Mouse (Mus musculus) testis, adult 2 months (tissue): ENCODE data around the gene Calml4. TPM values are rescaled to one million over a fixed set of nuclear protein-coding genes. Genes with fewer than 3 reads are reported as not detected.

Source experiments
- H3K27ac ChIP-seq: fragments of 200-500 bp; 2 replicates; pipeline ENCODE4 v1.5.1; 2012; ENCODE audit warnings: low read depth, low read length; ENCODE audit not compliant: control insufficient read depth, insufficient read depth
- H3K27me3 ChIP-seq: fragments of 200-500 bp; 2 replicates; pipeline ENCODE4 v1.6.1; 2012; ENCODE audit warnings: mild to moderate bottlenecking, low read length, moderate library complexity; ENCODE audit not compliant: control insufficient read depth, insufficient read depth
- H3K36me3 ChIP-seq: fragments of 200-500 bp; 2 replicates; pipeline ENCODE4 v1.6.1; 2012; ENCODE audit warnings: mild to moderate bottlenecking, low read length; ENCODE audit not compliant: control insufficient read depth, insufficient read depth
- H3K4me1 ChIP-seq: fragments of 200-500 bp; 2 replicates; pipeline ENCODE4 v1.6.1; 2012; ENCODE audit warnings: low read length; ENCODE audit not compliant: control insufficient read depth, insufficient read depth
- H3K4me3 ChIP-seq: fragments of 200-500 bp; 2 replicates; pipeline ENCODE4 v1.5.1; 2012; ENCODE audit warnings: low read depth, mild to moderate bottlenecking, low read length, moderate library complexity, mixed read lengths; ENCODE audit not compliant: control insufficient read depth
- CTCF ChIP-seq: fragments of 200-500 bp; IDR thresholded peaks from 2 replicates; pipeline ENCODE4 v1.5.1; 2012; ENCODE audit warnings: low read depth, mild to moderate bottlenecking, inconsistent platforms, low read length, moderate library complexity; ENCODE audit not compliant: control insufficient read depth, insufficient read depth, insufficient replicate concordance
- POLR2A ChIP-seq: fragments of 200-500 bp; IDR thresholded peaks from 2 replicates; pipeline ENCODE4 v1.6.1; 2012; ENCODE audit warnings: low read depth, mild to moderate bottlenecking, inconsistent platforms, low read length, moderate library complexity; ENCODE audit not compliant: control insufficient read depth
- polyA plus RNA-seq: library from polyadenylated mRNA; depleted of rRNA; stranded (reverse); fragments of >200 nt; gene quantifications from 2 replicates; pipeline ENCODE4 v1.2.3, GENCODE M21; 2012; rRNA removed

Calml4 gene
- polyA plus RNA-seq: 5.2 and 5.6 TPM in 2 replicates

GRCm38 (mm10) chr9:62857719-62858261 lies at the start of gene Calml4:
Calml4 (plus strand) TSS chr9:62858080.
- H3K4me3 ChIP-seq: peak within 1 kb of the TSS; percentile 54
- no peaks in the 10 kb centered on the region for H3K36me3 ChIP-seq
- no peak for TF ChIP-seq CTCF
- no peaks in the 10 kb centered on the region for H3K27me3 ChIP-seq
- H3K4me1 ChIP-seq: peaks cover 10% of the 10 kb centered on the region
- H3K27ac ChIP-seq: no peak within 1 kb of the TSS; the same call in 1 of the 2 replicates

DNA sequence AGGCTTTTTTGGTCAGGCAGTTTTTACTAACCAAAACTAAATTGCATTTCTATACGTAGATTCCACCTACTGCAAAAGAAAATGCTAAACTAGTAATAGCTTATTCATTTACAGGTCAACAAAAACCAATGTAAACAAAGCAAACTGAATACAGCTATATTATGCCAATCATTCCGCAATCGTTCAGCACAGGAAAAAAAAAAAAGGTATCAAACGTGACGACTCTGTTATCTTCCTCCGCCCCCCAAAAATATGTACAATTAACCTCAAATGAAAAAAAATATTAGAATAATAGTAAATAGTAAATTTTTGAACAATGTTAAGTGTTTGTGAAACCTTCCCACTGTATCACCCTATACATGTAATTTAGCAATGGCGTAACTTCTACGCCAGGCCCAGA lies 47.8 kb upstream of the Calml4 start:
- H3K4me3 ChIP-seq: peak overlapping the region; percentile 95
- H3K27ac ChIP-seq: no peak overlapping the region
- peaks cover 7% of the 10 kb centered on the region for H3K4me1 ChIP-seq
- TF ChIP-seq CTCF (no peak), POLR2A (no peak)
- no peaks in the 10 kb centered on the region for H3K27me3 ChIP-seq
- H3K36me3 ChIP-seq: no peaks in the 10 kb centered on the region

DNA sequence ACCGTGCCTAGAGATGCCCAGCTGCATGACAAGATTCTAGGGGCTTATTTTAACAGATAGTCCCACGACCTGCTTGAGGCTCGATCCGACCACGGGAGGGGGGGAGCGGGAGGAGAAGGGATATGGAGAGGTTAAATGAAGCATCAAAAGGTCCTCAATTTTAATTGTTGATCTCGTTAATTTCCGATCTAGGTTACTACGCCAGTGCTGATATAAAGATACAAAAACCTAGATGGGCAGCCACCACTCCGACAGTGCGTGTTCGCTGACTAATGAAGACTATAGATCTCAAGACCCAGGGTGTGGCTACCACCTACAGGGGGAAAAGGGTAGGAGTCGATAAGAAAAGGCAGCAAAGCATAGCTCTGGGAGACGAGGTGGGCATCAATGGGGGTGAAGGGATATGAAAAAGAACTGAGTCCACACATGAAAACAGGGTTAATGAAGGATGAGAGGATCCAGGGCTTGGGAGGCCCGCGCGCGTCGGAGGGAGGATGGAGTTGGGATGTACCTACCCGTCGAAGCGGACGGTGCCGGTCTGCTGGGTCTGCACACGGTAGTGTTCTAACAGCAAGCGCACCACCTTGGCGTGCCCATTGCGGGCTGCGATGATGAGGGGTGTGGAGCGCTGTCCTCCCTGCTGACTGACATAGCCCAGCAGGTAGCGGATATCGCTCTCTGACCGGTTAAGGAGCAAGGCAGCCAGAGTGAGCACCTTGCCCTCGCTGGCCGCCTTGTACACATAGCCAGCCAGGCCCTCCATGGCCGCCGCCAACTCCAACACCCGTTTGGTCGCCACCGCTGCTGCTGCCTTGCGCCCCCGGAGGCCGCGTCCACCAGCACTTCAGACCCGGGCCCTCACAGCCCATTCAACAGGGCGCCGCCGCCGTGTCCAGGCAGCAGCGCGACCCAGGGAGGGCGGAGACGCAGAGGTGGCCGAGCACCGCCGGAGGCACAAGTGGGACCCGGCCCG lies 47.1 kb upstream of the Calml4 start:
- peaks cover 7% of the 10 kb centered on the region for H3K4me1 ChIP-seq
- H3K36me3 ChIP-seq: no peaks in the 10 kb centered on the region
- TF ChIP-seq CTCF (0 out of 2 replicates have a peak, but pooled peaks have one; percentile 5), POLR2A (peak; percentile 56; the same call in 1 of the 2 replicates)
- peak overlapping the region; percentile 69 for H3K27ac ChIP-seq
- peak overlapping the region; percentile 95 for H3K4me3 ChIP-seq
- no peaks in the 10 kb centered on the region for H3K27me3 ChIP-seq

GRCm38 (mm10) chr9:62811516-62812121 lies 46.3 kb upstream of the Calml4 start, which contains the start of gene Fem1b:
Fem1b (minus strand) TSS chr9:62811934.
- H3K27me3 ChIP-seq: no peaks in the 10 kb centered on the region
- H3K4me1 ChIP-seq: peaks cover 7% of the 10 kb centered on the region
- TF ChIP-seq POLR2A (peak; percentile 86), CTCF (no peak)
- H3K36me3 ChIP-seq: no peaks in the 10 kb centered on the region
- peak within 1 kb of the TSS; percentile 78 for H3K27ac ChIP-seq
- peak within 1 kb of the TSS; percentile 95 for H3K4me3 ChIP-seq

DNA sequence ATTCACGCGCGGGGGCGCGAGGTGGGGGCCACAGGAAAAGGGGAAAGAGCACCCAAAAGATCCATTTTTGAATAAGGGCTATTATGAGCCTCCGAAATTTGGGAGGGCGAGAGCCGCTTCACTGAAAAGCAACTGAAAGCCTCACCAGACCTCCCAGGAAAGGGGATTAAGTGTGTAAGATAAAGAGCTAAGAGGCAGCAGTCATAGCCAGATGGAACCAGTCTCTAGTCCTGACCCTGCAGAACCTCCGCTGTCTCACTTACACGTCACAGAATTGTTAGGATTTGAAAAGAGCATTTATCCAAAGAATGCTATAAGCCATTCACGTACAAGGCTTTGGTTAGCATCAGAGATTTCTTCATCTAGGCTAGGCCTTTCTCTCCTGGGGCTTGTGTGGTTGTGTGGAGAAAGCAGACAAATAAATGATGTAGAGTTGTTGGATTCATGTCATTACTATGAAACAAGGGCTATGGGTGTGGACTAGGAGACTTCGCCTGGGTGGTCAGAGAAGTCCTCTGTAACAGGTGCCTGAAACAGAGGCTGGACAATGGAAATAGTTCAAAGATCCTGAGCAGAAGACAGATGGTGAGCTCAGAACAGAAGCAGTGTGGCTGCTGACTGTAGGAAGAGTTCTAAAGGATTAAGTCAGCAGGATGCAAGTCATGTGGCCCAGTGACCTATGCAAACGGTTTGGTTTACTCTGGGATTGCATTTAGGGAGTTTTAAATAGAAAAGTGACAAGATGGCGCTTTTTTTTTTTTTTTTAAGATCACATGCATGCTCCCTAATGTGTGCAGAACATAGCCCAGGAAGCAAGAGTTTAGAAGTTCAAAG lies 45.4 kb upstream of the Calml4 start:
- TF ChIP-seq CTCF (no peak), POLR2A (no peak)
- Histone ChIP-seq H3K36me3 (no peaks in the 10 kb centered on the region), H3K27me3 (no peaks in the 10 kb centered on the region), H3K4me1 (peaks cover 7% of the 10 kb centered on the region), H3K4me3 (peak overlapping the region; percentile 95), H3K27ac (peak overlapping the region; percentile 78)

GRCm38 (mm10) chr9:62814751-62815150 lies 43.1 kb upstream of the Calml4 start:
- peaks cover 7% of the 10 kb centered on the region for H3K4me1 ChIP-seq
- H3K27ac ChIP-seq: no peak overlapping the region
- TF ChIP-seq POLR2A (no peak), CTCF (no peak)
- H3K27me3 ChIP-seq: no peaks in the 10 kb centered on the region
- H3K36me3 ChIP-seq: no peaks in the 10 kb centered on the region
- H3K4me3 ChIP-seq: no peak overlapping the region
